Mouse (Mus musculus) megakaryocyte, embryonic 14.5 days (primary cell): ENCODE data around the gene Rgs7.

Experiments used
- FLI1 ChIP-seq: IDR thresholded peaks from 2 replicates; pipeline ENCODE4 v1.6.1; 2012; ENCODE audit warnings: low read length, inconsistent platforms, mixed read lengths
- GATA1 ChIP-seq: IDR thresholded peaks from 3 replicates; pipeline ENCODE4 v1.6.1; 2012; ENCODE audit warnings: mixed read lengths, low read length, inconsistent platforms, borderline replicate concordance

GRCm38 (mm10) chr1:175106315-175106714 lies 386.0 kb downstream of the Rgs7 start:
- no peak for TF ChIP-seq GATA1
- no peak for TF ChIP-seq FLI1
